Mouse (Mus musculus) MEL (cell line): ENCODE data around the gene Slc5a4b.

ENCODE experiments used
- E2F4 ChIP-seq: IDR thresholded peaks from 2 replicates; pipeline ENCODE4 v1.6.1; 2011; ENCODE audit warnings: low read depth, low read length, improper control_type of control experiment, borderline replicate concordance
- POLR2AphosphoS5 ChIP-seq: IDR thresholded peaks from 2 replicates; pipeline ENCODE4 v1.6.1; 2012; ENCODE audit warnings: low read depth, borderline replicate concordance, mild to moderate bottlenecking, inconsistent platforms, low read length, moderate library complexity, mixed read lengths
- USF1 ChIP-seq: IDR thresholded peaks from 2 replicates; pipeline ENCODE4 v1.6.1; 2014; ENCODE audit warnings: low read depth, mild to moderate bottlenecking, inconsistent platforms, low read length, improper control_type of control experiment, moderate library complexity

DNA sequence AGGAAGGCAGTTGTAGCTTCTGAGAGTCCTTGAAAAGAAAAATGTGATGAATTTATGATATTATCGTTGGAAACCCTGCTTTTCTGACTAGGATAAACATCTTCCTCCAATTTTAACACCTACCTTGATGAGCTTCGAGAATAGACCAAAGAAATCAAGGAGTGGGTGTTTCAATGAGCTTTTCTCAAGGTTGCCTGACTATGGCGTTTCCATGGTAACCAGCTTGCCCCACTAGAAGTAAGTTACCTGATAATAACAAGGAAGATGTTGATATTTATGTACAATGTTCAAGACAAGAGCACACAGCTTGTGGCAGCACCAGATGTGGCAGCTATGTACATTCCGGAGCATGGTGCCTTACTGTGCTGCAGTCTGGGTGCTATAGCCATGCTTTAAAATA, 21.7 kb upstream of the Slc5a4b start:
- TF ChIP-seq E2F4: no peak
- TF ChIP-seq POLR2AphosphoS5: no peak
- no peak for TF ChIP-seq USF1
